Mouse (Mus musculus) spleen, adult 2 months (tissue): ENCODE data around the gene Fras1.

Source experiments
- CTCF ChIP-seq: fragments of 200-500 bp; IDR thresholded peaks from 2 replicates; pipeline ENCODE4 v1.5.1; 2011; ENCODE audit warnings: mild to moderate bottlenecking, inconsistent platforms; ENCODE audit not compliant: insufficient read depth, insufficient read length, insufficient replicate concordance; ENCODE audit errors: extremely low read depth
- POLR2A ChIP-seq: fragments of 200-500 bp; IDR thresholded peaks from 2 replicates; pipeline ENCODE4 v1.6.1; 2011; ENCODE audit warnings: low read depth, low read length, inconsistent platforms

DNA sequence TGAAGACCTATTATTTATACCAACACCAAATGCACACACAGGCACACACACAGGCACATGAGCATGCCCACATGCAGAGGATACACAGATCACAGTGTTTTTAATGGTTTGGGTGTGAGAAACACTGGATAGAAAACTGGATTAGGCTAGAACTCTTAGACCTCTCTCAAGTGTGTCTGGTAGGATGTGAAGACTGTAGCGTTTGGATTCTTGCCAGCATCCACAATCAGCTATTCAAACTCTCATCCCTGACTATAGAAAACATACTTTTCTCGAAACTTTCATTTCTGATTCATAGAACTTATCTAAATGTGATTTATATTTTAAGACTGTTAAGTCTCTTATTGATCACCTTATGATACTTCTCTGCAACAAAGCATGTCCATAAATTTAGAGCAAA is 34.5 kb downstream of the Fras1 start:
- TF ChIP-seq CTCF = no peak
- TF ChIP-seq POLR2A = no peak
